Mouse (Mus musculus) lung, adult 2 months (tissue): Measurements from ENCODE around the gene Tmem39a.

ENCODE experiments used
- CTCF ChIP-seq: fragments of 200-500 bp; IDR thresholded peaks from 2 replicates; pipeline ENCODE4 v1.5.1; 2011; ENCODE audit warnings: mild to moderate bottlenecking, low read length, control low read depth; ENCODE audit not compliant: insufficient read depth
- POLR2A ChIP-seq: fragments of 200-500 bp; IDR thresholded peaks from 2 replicates; pipeline ENCODE4 v1.6.1; 2011; ENCODE audit warnings: low read depth, mild to moderate bottlenecking, control low read depth, low read length, borderline replicate concordance; ENCODE audit errors: extremely low read depth

DNA sequence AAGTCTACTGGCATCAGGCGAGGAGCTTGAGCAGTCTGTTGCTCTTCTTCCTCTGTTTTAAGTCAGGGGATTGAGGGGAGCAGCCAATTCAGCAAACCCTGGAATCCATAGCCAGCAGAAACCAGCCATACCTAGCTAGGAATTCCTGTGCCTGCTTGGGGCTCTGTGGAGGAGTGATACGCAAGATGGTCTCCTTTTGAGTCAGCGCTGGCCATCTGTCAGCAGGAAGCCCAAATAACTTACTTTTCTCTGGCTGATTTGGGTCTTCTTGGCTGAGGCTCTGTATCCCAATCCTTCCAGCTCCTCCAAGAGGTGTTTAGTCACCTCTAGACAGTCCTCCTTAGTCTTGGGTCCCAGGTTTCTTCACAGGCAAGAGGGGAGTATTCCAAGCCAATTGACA lies 2.5 kb upstream of the Tmem39a start:
- TF ChIP-seq POLR2A = no peak
- TF ChIP-seq CTCF = no peak
